Mouse (Mus musculus) testis, adult 2 months (tissue): ENCODE results near the gene Tbc1d16.

Experiments
- CTCF ChIP-seq: fragments of 200-500 bp; IDR thresholded peaks from 2 replicates; pipeline ENCODE4 v1.5.1; 2012; ENCODE audit warnings: low read depth, mild to moderate bottlenecking, inconsistent platforms, low read length, moderate library complexity; ENCODE audit not compliant: control insufficient read depth, insufficient read depth, insufficient replicate concordance
- POLR2A ChIP-seq: fragments of 200-500 bp; IDR thresholded peaks from 2 replicates; pipeline ENCODE4 v1.6.1; 2012; ENCODE audit warnings: low read depth, mild to moderate bottlenecking, inconsistent platforms, low read length, moderate library complexity; ENCODE audit not compliant: control insufficient read depth

DNA sequence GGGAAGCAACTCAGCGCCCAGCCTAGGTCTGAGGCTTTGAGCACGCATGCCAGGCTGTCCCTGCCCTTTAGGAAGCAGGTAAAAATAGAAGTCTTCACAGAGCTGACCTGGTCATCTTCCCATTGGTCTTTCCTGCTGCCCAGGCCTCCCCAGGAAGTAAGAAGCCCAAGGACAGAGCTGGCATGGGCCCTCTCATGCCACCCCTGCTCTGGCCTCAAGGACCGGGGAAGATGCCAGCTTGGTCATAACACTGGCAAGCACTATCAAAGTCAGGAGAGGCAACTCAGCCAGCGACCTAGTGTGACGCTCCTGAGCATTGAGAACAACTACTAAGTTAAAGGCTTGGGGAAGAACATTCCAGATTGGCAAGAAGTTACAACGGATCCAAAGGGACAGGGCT, 103.8 kb downstream of the Tbc1d16 start:
- TF ChIP-seq CTCF = no peak
- TF ChIP-seq POLR2A = no peak
